Mouse (Mus musculus) B cell, adult (primary cell): ENCODE data around the gene Olfr1076. TPM values are rescaled to one million over a fixed set of nuclear protein-coding genes. Genes with fewer than 3 reads are reported as not detected.

Experiments
- total RNA-seq: library from RNA; stranded (reverse); gene quantifications from 4 replicates; pipeline ENCODE4 v1.2.4, GENCODE M21; 2023; ENCODE audit not compliant: inconsistent age

Gene Olfr1076
- not detected in 4 replicates for total RNA-seq

DNA sequence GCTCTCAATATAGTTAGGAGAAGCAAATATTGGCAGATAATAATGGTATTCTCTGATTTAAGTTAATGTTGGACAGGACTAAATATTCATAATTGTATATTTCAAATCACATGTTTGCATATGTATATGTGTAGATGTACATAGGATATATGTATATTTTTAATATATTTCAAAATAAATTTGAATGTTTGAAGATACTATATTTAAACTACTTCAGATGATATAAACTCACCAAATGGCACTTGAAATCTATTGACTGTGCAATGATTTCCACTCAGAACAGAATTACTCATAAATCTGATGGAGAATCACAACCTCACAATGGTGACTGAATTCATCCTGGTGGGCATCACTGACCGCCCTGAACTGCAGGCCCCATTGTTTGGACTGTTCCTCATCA is at the start of gene Olfr1076:
Gene Olfr1076, plus strand, starts transcription at position 301 of the 400 bp plus-strand sequence.

DNA sequence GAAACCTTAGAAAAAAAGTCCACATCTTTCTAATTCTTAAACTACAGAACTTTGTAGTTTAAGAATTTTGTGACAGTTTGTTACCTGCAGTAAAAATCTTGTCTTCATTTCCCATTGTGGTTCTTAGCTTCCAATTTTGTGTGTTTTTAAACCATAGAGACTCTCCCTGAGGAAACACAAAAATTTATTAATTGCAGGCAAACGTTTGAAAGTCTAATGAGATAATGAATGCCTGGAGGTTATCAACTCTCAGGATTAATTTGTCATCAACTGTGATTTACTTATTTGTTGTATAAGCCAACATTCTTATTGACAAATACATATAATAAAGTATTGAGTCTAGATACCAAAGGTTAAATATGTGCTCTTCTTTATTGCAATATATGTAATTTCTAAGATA is 21.0 kb upstream of the Olfr1076 start, which contains the start of gene Olfr228:
Gene Olfr228, minus strand, starts transcription at position 101 of the 400 bp plus-strand sequence.

DNA sequence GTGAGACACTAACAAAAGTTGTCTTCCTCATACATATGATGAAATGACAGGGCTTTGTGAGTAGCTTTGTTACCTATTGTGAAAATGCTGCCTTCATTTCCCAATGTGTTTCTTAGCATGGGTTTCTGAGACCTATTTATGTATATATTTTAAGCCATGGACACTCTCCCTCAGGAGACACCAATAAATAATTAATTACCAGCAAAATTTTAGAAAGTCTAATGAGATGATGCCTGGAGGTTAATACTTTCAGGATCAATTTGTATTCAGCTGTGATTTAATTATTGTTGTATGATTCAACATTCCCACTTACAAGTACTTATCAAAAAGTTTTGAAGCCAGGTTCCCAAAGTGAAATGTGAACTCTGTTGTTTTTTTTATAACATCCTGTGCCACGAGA is 34.1 kb downstream of the Olfr1076 start, which contains the start of gene Olfr1079:
Gene Olfr1079, minus strand, starts transcription at position 101 of the 400 bp plus-strand sequence.

DNA sequence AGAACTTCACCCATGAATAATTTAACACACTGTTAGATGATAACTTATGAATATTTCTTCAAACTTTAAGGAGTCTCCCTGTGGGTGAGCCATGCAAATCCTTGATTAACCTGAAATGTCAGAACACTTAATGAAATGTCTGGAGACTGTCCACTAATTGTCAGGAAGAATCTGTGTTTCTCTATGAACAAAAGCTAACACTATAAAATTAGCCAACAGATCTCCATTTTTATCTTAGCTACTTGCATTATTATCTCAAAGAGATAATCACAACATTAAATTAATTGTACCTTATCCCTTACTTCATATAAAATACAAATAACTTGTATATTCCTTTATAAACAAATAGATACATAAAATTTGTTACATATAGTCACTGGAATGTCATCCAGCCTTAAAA is 49.9 kb downstream of the Olfr1076 start, which contains the start of gene Olfr1080:
Gene Olfr1080, minus strand, starts transcription at position 101 of the 400 bp plus-strand sequence.

Other genes starting within 250 kb of the Olfr1076 start
- not detected in 4 replicates for gene Olfr1051, start 229.4 kb upstream of the Olfr1076 start, total RNA-seq
- gene Olfr1052, start 216.0 kb upstream of the Olfr1076 start, total RNA-seq: not detected in 4 replicates
- gene Olfr1053, start 193.2 kb upstream of the Olfr1076 start, total RNA-seq: not detected in 4 replicates
- gene Olfr1054, start 173.0 kb upstream of the Olfr1076 start, total RNA-seq: not detected in 4 replicates
- not detected in 4 replicates for gene Olfr1055, start 158.2 kb upstream of the Olfr1076 start, total RNA-seq
- gene Olfr1056, start 146.0 kb upstream of the Olfr1076 start, total RNA-seq: not detected in 4 replicates
- not detected in 4 replicates for gene Olfr1057, start 130.1 kb upstream of the Olfr1076 start, total RNA-seq
- not detected in 4 replicates for gene Olfr1058, start 119.9 kb upstream of the Olfr1076 start, total RNA-seq
- not detected in 4 replicates for gene Olfr1061, start 94.4 kb upstream of the Olfr1076 start, total RNA-seq
- not detected in 4 replicates for gene Olfr1062, start 81.7 kb upstream of the Olfr1076 start, total RNA-seq
- gene Olfr1065, start 57.9 kb upstream of the Olfr1076 start, total RNA-seq: not detected in 4 replicates
- gene Olfr1066, start 52.2 kb upstream of the Olfr1076 start, total RNA-seq: not detected in 4 replicates
- not detected in 4 replicates for gene Olfr228, start 21.1 kb upstream of the Olfr1076 start, total RNA-seq
- gene Olfr1079, start 34.0 kb downstream of the Olfr1076 start, total RNA-seq: not detected in 4 replicates
- not detected in 4 replicates for gene Olfr1080, start 49.8 kb downstream of the Olfr1076 start, total RNA-seq
- not detected in 4 replicates for gene Olfr1082, start 90.5 kb downstream of the Olfr1076 start, total RNA-seq
- gene Olfr1084, start 131.3 kb downstream of the Olfr1076 start, total RNA-seq: not detected in 4 replicates
- not detected in 4 replicates for gene Olfr1085, start 153.6 kb downstream of the Olfr1076 start, total RNA-seq
- gene Olfr1086, start 171.6 kb downstream of the Olfr1076 start, total RNA-seq: not detected in 4 replicates
- not detected in 4 replicates for gene Olfr1087, start 189.9 kb downstream of the Olfr1076 start, total RNA-seq
- not detected in 4 replicates for gene Olfr1089, start 225.2 kb downstream of the Olfr1076 start, total RNA-seq